Mouse (Mus musculus): ENCODE data around the gene Zfp768.

- TF ChIP-seq CTCF (IDR thresholded peaks at IDR 0.05; ENCODE audit: low read depth, low read length) (0 out of 2 replicates have a peak, but pooled peaks have one; percentile 10), POLR2A (IDR thresholded peaks at IDR 0.05; ENCODE audit: extremely low read depth, insufficient read depth, low read length) (no peak)
Measured at GRCm38 (mm10) chr7:127342332-127342731, 3.1 kb downstream of the Zfp768 start.
